Mouse (Mus musculus) right cerebral cortex, postnatal 36 days (tissue): ENCODE data around the gene Wfdc13.
"Not testable (repeated sequence)": the region's sequence is repeated elsewhere in the genome, so short reads cannot be mapped to it uniquely, and the experiment has no call there.

ENCODE experiments used
- DNase-seq, 2 experiments: peaks; one replicate each; pipeline ENCODE4 v3.0.0; 2022; ENCODE audit warnings: low spot score in 2 of 2, mixed read lengths in 1 of 2

Wfdc13 gene

GRCm38 (mm10) chr2:164716194-164716786, 31.4 kb downstream of the Wfdc13 start:
- not testable (repeated sequence) for DNase-seq

GRCm38 (mm10) chr2:164723276-164723675, 38.4 kb downstream of the Wfdc13 start:
- no peak for DNase-seq

GRCm38 (mm10) chr2:164725895-164726619, 41.1 kb downstream of the Wfdc13 start:
- peak; percentile 17 to 18 for DNase-seq

- no peak for DNase-seq
These were observed 46.8 kb downstream of the Wfdc13 start for GRCm38 (mm10) chr2:164731719-164732118.

GRCm38 (mm10) chr2:164733259-164733658, 48.4 kb downstream of the Wfdc13 start:
- DNase-seq = no peak

GRCm38 (mm10) chr2:164734839-164735238, 49.9 kb downstream of the Wfdc13 start:
- DNase-seq = no peak

GRCm38 (mm10) chr2:164735446-164735845, 50.5 kb downstream of the Wfdc13 start:
- DNase-seq = no peak
